Mouse (Mus musculus): ENCODE measurements around the gene Syt12.

- peak; percentile 55 for TF ChIP-seq CTCF (IDR thresholded peaks at IDR 0.05)
- peak; percentile 7 for TF ChIP-seq EP300 (IDR thresholded peaks at IDR 0.05)
These were observed 906 bp upstream of the Syt12 start for GRCm38 (mm10) chr19:4478190-4478516.
